Mouse (Mus musculus) frontal cortex, adult 2 months (tissue): Measurements from ENCODE around the gene Praf2. TPM values are rescaled to one million over a fixed set of nuclear protein-coding genes. Genes with fewer than 3 reads are reported as not detected.
"Not testable (repeated sequence)": the region's sequence is repeated elsewhere in the genome, so short reads cannot be mapped to it uniquely, and the experiment has no call there.

Experiments
- DNase-seq, 2 experiments: peaks; one replicate each; pipeline ENCODE4 v3.0.0; 2022; ENCODE audit warnings: low spot score in 1 of 2; ENCODE audit errors: extremely low spot score in 1 of 2
- polyA plus RNA-seq: library from polyadenylated mRNA; depleted of rRNA; stranded (reverse); fragments of >200 nt; gene quantifications from 2 replicates; pipeline ENCODE4 v1.2.3, GENCODE M21; 2012

Gene Praf2
- polyA plus RNA-seq, 1 experiment, result 118 TPM

DNA sequence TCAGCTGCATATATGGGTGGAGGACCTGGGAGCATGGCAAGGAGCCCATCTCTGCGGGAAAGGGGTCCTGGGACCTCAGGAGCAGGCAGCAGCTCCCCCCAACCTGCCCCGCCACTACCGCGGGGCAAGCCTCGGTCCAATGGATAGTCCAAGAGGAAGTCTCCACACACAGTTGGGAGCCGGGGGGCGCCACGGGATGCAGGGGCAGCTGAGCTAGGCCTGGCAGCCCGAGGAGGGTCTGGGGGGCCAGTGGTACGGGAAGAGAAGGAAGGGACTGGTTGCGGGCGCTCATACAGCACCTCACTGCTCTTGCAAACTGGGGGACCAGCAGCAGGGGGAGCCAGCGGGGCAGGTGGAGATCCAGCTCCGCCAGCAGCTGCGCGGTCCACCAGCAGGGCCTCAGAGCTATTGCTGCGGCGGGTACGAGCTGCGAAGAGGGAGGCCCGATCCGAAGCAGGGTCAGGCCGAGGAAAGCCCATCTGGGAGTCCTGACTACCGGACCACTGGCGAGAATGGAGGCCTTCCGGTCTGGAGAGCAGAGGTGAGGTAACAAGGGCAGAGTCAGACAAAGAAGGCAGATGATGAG is 5.4 kb downstream of the Praf2 start:
- DNase-seq, result peak in 1 of 2 experiments; percentile 52

DNA sequence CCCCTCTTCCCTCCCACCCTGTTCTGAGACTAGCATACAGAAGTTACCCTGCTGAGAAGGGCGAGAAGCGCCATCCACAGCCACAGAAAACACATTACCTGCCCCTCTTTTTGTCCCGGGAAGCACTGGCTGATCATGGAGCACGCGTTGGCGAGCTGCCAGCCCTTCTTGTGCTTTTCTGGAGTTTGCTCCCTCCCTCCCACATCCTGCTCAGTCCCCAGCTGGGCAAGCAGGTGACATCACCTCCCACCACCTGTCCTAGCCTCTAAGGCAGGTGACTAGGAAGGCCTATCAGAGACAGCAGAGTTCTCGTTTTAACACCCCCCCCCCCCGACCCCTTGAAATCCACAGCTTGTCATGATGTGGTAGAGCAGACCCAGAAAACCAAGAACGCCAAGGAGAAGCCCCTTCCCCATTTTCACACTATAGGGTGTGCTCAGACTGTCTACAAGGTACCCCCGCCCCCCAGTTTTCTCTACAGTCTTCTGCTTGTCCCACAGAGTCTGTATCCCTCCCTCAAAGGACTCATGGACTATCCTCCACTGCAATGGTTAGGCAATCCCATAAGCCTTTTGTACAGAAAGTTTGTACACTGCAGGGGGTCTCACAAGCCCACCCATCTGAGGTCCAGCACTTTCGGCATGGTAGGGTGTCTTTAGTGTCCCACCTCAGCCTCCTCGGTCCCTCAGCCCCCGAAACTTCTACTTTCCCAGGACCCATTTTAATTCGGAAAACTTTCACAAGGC is 11.3 kb downstream of the Praf2 start:
- DNase-seq, result no peak

- DNase-seq, result no peak
Measured at GRCm38 (mm10) chrX:7740082-7740819, 12.0 kb downstream of the Praf2 start.

DNA sequence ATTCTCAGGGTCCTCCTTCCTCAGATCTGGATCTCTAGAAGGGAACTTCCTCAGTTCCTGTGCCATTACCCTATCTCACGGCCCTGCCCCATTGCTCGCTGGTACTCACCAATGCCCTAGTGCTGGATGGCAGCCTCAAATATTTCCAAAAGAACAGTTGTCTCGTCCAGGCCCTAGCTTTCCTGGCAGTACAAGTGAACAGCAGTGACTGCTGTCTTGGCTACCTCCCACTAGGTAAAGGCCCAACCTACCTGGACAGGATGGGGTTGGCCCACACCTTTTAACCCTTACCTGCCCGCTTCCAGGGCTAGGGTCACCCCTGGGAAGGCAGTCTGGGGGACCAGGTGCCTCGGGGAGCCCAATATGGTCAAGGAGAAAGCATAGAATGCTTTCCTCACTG is 12.9 kb downstream of the Praf2 start:
- no peak for DNase-seq

- no peak for DNase-seq
Measured at GRCm38 (mm10) chrX:7743470-7743869, 15.2 kb downstream of the Praf2 start.

- DNase-seq, result no peak
Measured at GRCm38 (mm10) chrX:7744940-7745339, 16.7 kb downstream of the Praf2 start.

DNA sequence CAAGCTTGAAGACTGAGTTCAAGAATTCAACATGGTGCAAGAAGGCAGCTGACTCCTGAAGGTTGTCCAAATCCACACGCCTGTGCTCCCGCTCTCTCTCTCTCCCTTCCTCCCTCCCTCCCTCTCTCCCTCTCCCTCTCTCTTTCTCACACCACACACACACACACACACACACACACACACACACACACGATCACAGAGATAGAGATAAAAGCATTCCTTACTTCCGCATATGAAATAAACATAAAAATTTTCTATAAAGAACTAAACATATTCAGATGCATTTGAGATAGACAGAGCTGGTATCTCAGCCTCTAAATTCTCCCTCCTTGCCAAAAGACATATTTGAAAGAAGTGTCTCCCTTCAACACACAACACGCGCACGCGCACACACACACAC is 17.2 kb downstream of the Praf2 start:
- no peak for DNase-seq

DNA sequence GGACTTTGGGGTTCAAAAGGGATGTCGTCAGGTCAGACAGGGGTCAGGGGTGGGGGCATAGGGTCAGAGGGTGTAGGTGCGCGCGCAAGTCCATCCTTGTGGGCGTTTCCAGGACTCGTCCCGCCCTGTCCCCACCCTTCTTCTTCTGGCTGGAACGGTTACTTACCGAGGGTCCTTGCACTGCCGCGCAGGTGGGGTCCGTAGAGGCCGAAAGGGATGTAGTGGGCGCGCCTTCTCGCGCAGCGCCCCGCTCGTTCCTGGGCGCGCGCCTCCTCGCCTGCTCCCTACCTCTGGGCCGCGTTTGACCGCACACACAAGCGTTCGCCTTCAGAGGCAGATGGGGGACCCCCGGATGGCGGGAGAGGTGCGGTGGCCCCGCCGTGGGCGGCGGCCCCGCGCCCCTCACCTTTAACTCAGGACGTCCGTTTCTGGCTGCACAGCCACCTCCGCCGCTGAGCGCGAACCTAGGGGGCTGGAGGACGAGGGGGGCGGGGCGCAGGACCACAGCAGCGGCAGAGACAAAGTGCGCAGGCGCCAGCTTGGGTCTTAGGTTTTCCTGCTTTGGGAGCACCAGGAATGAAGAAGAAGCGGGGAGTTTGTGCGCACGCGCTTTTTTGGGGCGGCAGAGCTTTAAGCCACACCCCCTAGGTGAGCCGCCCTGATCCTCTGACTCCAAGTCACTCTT is 22.3 kb downstream of the Praf2 start, which contains the start of gene Ccdc120:
Gene Ccdc120 (minus strand): TSS at position 474 of the 685 bp plus-strand sequence.
- peak; percentile 38 to 83 for DNase-seq

DNA sequence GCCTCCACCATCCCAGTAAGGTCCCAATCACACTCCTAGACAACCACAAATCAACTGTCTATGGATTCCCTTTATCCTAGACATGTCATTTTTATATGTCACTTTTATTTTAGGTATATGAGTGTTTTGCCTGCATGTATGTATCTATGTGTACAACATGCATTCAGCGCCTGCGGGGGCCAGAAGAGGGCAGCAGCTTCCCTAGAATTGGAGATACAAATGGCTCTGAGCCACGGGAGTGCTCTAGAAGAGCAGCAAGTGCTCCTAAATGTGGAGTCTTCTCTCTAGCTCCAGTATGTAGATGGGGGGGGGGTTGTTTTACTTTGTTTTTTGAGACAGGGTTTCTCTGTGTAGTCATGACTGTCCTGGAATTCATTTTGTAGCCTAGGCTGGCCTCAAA is 25.4 kb downstream of the Praf2 start:
- DNase-seq, result not testable (repeated sequence)

- DNase-seq, result peak; percentile 91
Measured at GRCm38 (mm10) chrX:7762137-7762920, 34.1 kb downstream of the Praf2 start, which contains the start of gene Tfe3. TSS of gene Tfe3 (plus strand) at chrX:7762560.

DNA sequence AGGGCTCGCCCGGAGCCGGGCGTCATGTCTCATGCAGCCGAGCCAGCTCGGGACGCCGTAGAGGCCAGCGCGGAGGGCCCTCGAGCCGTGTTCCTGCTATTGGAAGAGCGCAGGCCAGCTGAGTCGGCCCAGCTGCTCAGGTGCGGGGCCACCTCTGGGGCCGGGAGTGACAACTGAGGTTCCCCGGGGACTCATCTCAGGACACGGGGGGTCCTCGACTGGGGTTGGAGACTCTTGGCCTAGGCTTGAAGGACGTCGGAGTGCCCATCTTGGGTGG is 34.6 kb downstream of the Praf2 start:
- no peak for DNase-seq

GRCm38 (mm10) chrX:7763631-7764393 is 35.6 kb downstream of the Praf2 start:
- DNase-seq, result no peak

DNA sequence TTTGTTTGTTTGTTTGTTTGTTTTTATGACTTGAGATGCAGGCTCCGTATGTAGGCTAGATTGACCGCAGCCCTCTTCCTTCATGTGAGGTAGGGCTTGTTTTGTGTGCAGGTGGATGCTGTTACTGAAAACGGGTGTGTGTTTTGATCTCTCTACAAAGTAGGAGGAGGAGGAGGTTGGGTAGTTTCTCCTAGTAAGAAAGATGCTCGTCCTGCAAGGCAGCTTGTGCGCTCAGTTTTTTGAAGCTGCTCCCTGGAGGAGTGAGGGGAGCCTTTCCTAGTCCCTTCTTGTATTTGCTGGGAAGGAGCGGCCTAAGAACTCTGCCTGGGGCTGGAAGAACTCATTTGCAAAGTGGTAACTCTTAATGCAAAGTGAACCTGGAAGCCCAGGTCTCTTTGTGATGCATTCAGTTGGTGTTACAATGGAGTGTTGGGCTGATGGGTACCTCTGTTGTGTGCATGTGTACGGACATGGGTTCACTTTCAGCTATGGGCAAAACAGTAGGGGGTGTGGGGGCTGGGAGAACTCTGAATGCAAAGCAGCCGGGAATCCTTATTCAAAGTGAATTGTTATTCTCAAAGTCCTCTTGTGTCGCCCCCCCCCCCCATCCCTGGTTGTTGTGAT is 36.5 kb downstream of the Praf2 start:
- DNase-seq, result no peak

DNA sequence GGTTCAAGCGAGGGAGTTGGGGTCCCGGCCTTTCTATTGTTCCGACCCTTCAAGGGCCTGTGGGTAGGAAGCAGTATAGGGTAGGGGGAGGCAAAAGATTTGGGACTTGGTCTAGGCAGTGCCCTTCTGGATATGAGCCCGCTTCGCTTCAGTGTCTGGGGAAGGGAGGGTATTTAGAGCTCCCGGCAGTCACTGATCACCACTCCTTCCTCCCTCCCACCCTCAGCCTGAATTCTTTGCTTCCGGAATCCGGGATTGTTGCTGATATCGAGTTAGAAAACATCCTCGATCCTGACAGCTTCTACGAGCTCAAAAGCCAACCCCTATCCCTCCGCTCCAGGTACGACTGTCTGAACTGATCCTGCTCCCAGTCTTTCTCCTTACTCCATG is 37.0 kb downstream of the Praf2 start:
- DNase-seq, result peak in 1 of 2 experiments; percentile 8

DNA sequence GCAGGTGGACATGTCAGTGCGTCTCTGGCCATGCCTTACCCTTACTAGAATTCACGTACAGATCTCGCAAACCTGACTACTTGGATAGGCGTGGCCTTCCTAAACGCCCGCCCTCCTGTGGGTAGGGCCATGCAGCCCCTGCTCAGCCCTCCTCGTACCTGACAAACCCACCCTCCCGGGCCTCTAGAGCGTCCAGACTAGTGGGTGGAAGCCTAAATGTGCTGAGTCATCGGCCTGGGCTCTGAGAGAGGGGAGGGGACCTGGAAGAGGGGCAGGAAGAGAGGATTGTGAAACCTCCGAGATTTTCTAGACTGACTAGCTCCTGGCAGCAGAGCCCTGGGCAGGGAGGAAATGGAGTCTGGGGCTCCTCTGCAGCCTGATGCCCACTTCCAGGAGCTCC is 37.5 kb downstream of the Praf2 start:
- peak in 1 of 2 experiments; percentile 17 for DNase-seq

DNA sequence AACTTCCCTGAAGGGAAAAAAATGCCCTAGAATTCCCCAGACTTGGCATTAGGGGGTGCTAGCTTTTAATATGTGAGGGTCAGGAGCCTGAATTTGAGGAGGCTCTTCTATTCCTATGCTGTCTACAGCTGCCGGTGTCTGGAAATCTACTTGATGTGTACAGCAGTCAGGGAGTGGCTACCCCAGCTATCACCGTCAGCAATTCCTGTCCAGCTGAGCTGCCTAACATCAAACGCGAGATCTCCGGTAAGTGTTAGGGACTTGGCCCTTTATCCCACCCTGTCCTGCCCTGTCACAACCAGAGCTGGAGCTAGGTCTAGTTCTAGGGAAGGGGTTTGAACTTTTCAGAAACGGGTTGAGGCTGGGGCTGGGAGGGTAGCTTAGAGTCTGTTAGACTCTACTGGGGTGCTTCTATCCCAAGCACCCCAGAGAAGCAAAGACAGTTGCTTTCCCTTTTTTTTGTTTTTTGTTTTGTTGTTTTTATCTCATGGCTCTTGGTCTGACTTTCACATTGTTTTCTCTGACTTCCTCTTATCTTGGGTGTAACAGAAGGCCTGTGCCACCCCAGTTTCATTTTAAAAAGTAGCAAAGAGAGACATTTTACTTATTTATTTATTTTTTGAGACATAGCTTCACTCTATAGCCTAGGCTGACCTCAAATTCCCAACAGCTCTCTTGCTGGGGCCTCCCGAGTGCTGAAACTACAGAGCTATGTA is 41.2 kb downstream of the Praf2 start:
- DNase-seq, result no peak

DNA sequence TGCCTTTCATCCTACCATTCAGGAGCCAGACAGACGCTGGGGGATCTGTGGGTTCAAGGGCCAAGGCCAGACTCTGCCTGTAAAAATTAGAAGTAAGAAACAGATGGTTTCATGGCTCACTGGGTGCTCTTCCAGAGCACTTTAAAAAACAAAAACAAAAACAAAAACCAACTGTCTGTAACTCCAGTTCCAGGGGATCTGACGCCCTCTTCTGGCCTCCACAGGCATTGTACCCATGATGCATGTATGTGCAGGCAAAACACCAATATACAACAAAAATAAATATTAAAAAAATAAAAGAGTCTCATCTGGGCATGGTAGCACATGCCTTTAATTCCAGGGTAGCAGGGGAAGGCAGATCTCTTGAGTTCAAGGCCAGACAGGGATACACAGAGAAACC is 44.5 kb downstream of the Praf2 start:
- DNase-seq, result no peak

GRCm38 (mm10) chrX:7775501-7776205 is 47.4 kb downstream of the Praf2 start:
- DNase-seq, result no peak
